Mouse (Mus musculus): ENCODE measurements around the gene Fam69a.
"Not testable (repeated sequence)": the region's sequence is repeated elsewhere in the genome, so short reads cannot be mapped to it uniquely, and the experiment has no call there.

Gene Fam69a

GRCm38 (mm10) chr5:107986967-107987834, at the start of gene Fam69a:
Gene Fam69a, minus strand, starts transcription at chr5:107987085.
- peak; percentile 89 for DNase-seq (ENCODE audit: low read depth)

GRCm38 (mm10) chr5:108035523-108035922, 48.6 kb upstream of the Fam69a start:
- DNase-seq (ENCODE audit: low read depth) = no peak

DNA sequence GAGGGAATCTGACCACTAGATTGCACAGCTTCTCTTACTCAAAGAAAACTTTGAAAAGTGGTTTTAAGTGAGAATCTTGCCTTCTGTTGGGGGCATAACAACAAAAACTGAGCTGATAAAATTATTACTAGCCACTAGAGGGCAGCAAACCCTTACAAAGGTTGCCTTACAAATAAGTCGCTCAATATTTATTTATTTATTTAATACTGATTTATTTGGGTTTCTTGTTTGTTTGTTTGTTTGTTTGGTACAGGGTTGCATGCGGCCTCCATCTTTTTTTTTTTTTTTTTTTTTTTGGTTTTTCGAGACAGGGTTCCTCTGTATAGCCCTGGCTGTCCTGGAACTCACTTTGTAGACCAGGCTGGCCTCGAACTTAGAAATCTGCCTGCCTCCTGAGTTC, 47.3 kb upstream of the Fam69a start:
- peak; percentile 89 for DNase-seq (ENCODE audit: low read depth)

GRCm38 (mm10) chr5:108031267-108031666, 44.4 kb upstream of the Fam69a start:
- DNase-seq (ENCODE audit: low read depth) = peak; percentile 88

DNA sequence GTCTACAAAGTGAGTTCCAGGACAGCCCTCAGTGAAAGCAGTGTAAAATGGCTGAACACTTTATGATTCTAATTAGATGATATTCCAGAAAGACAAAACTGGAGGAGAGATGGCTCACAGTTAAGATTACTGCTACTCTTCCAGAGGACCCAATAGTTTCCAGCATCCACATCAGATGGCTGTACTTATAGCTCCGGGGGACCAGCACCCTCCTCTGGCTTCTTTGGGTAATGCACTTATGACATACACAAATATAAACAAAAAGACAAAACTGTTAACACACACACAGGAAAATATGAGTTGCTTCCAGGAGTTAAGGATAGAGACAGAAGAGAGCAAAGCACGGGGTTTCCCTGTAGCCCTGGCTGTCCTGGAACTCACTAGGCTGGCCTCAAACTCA, 43.1 kb upstream of the Fam69a start:
- DNase-seq (ENCODE audit: low read depth) = peak; percentile 67

GRCm38 (mm10) chr5:108028797-108029536, 42.1 kb upstream of the Fam69a start:
- DNase-seq (ENCODE audit: low read depth) = not testable (repeated sequence)

GRCm38 (mm10) chr5:108028230-108028629, 41.3 kb upstream of the Fam69a start:
- DNase-seq (ENCODE audit: low read depth) = no peak

- no peak for DNase-seq (ENCODE audit: low read depth)
Observed at GRCm38 (mm10) chr5:108021346-108021745, 34.5 kb upstream of the Fam69a start.

DNA sequence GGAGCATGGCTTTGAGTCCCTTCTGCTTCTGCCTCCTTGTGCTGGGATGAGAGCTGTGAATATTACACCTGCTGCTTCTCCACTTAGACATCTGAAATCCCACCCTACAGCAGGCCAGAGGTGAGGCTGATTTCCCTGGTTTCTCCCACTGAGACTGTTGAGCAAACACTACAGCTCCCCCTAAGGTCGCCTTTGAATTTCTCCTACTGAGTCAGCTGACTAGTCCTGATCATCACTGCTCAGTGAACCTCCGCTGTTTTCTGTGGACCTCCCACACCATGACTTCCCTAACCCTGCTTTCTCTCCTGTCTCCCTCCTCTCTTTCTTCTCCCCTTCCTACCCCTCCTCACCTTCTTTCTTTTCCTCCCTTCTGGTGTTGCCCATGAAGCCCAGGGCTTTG, 32.5 kb upstream of the Fam69a start:
- DNase-seq (ENCODE audit: low read depth) = peak; percentile 52

GRCm38 (mm10) chr5:108017232-108017631, 30.3 kb upstream of the Fam69a start:
- no peak for DNase-seq (ENCODE audit: low read depth)

GRCm38 (mm10) chr5:108015422-108015821, 28.5 kb upstream of the Fam69a start:
- DNase-seq (ENCODE audit: low read depth) = no peak

GRCm38 (mm10) chr5:108014173-108014572, 27.3 kb upstream of the Fam69a start:
- DNase-seq (ENCODE audit: low read depth) = no peak

GRCm38 (mm10) chr5:108009721-108010120, 22.8 kb upstream of the Fam69a start:
- peak; percentile 56 for DNase-seq (ENCODE audit: low read depth)

GRCm38 (mm10) chr5:108005134-108005533, 18.2 kb upstream of the Fam69a start:
- peak; percentile 73 for DNase-seq (ENCODE audit: low read depth)

DNA sequence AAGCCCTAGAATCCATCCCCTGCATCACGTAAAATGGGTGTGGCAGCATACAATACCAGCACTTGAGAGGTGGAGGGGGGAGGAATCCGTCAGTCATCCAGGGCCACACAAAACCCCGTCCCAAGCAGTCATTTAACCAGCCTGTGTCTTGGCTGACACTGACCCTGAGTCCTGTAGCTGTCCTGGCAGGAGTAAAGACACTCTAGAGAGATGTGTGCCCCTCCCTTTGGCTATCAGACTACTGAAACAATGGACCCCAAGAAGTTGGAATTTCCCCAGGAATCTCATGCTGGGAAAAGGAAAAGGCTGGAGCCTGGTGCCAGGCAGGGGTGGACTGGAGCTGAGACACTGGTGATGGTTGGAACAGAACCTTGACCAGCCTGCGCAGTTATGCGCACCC, 15.8 kb upstream of the Fam69a start:
- DNase-seq (ENCODE audit: low read depth) = no peak

- peak; percentile 85 for DNase-seq (ENCODE audit: low read depth)
Observed at GRCm38 (mm10) chr5:108000776-108001548, 14.1 kb upstream of the Fam69a start.

- DNase-seq (ENCODE audit: low read depth) = no peak
Observed at GRCm38 (mm10) chr5:107997717-107998116, 10.8 kb upstream of the Fam69a start.

DNA sequence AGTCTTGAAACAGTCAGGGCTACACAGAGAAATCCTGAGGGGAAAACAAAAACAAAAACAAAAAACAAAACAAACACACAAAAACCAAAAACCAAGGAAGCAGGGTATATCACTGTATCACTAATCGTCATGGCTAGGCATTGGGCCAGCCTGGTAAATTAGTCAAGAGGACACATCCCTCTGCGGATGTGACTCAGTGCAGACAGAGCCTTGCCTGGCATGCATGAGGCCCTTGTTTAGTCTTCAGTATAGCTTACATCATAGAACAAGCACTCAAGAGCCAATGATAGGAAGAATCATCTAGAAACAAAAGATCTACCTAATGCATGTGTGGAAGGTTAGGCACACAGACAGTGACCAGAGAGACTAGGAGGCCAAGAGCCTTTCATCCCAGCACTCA, 9.1 kb upstream of the Fam69a start:
- peak; percentile 87 for DNase-seq (ENCODE audit: low read depth)

- peak; percentile 90 for DNase-seq (ENCODE audit: low read depth)
Observed at GRCm38 (mm10) chr5:107987835-107988251, 958 bp upstream of the Fam69a start.

DNA sequence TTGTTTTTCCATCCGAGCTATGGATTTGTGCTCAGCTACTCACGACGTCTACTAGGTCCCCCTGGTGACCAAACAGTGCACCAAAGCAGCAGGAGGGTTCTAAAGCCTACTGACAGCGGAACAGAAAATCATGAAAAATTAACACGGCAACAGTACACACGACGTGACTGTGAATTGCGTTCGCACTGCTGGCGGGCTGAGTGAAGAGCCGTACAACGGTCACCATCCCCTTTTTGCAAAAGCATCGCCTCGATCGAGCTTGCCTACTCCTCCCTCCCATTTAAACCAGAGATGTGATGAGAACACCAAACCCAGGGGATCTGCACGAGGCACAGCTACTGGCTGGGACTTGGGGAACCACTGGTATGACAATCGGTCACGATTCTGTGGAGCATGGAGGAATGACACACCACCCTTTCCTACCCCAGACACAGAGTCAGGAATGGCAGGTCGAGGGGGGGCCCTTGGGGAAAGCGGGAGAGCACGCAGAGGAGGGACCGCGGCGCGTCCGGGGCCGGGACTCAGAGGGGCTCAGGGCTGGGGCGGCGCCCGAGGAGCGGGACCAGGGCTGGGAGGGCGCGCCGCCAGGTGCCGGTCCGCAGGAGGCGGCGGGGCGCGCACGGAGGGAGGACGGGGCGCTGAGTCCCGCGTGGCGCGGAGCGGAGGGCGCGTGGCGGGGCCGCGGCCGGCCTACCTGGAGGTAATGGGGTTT, 474 bp downstream of the Fam69a start:
- DNase-seq (ENCODE audit: low read depth) = peak; percentile 92

DNA sequence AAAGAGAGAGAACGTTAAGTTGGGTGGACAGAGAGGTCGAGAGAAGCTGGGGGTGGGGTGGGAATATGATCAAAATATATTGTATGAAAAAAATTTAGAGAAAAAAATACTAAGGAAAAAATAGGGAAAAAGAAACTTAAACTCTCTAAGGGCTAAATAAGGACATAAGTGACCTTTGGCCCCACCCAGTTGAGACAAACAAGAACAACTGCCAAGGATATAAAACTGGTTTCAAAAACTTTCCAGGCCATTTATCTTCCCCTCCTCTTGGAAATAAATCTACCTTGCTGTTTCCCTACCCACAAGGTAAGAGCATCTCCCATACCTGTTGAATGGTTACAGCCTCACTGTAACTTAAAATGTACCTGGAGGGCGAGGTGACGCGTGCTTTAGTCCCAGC, 2.9 kb downstream of the Fam69a start:
- no peak for DNase-seq (ENCODE audit: low read depth)

GRCm38 (mm10) chr5:107982016-107982415, 4.9 kb downstream of the Fam69a start:
- no peak for DNase-seq (ENCODE audit: low read depth)
